Mouse (Mus musculus) forebrain, embryonic 12.5 days (tissue): ENCODE results near the gene Zpr1. TPM values are rescaled to one million over a fixed set of nuclear protein-coding genes. Genes with fewer than 3 reads are reported as not detected.

Source experiments
- ATAC-seq: fragments of 200-750 bp; cut with Nextera tagmentation; 2 replicates; pipeline ENCODE4 v1.8.0; 2017; ENCODE audit warnings: moderate TSS enrichment; ENCODE audit not compliant: low FRiP score
- H3K27ac ChIP-seq: fragments of 300-500 bp; sonication (generic); 2 replicates; pipeline ENCODE4 v1.5.1; 2016; ENCODE audit warnings: mild to moderate bottlenecking
- H3K27me3 ChIP-seq: fragments of 300-500 bp; sonication (generic); 2 replicates; pipeline ENCODE4 v1.6.1; 2016; ENCODE audit warnings: mild to moderate bottlenecking
- H3K36me3 ChIP-seq: fragments of 300-500 bp; sonication (generic); replicated peaks from 2 replicates; pipeline ENCODE4 v1.6.1; 2016; ENCODE audit warnings: mild to moderate bottlenecking
- H3K4me1 ChIP-seq: fragments of 300-500 bp; sonication (generic); 2 replicates; pipeline ENCODE4 v1.6.1; 2016
- H3K4me2 ChIP-seq: fragments of 300-500 bp; sonication (generic); 2 replicates; pipeline ENCODE4 v1.6.1; 2016; ENCODE audit warnings: mild to moderate bottlenecking, moderate library complexity
- H3K4me3 ChIP-seq: fragments of 300-500 bp; sonication (generic); replicated peaks from 2 replicates; pipeline ENCODE4 v1.5.1; 2016; ENCODE audit warnings: mild to moderate bottlenecking
- H3K9ac ChIP-seq: fragments of 300-500 bp; sonication (generic); 2 replicates; pipeline ENCODE4 v1.6.1; 2016; ENCODE audit warnings: mild to moderate bottlenecking
- H3K9me3 ChIP-seq: fragments of 300-500 bp; sonication (generic); 2 replicates; pipeline ENCODE4 v1.6.1; 2016
- WGBS: fragments of 180-500 bp; shearing (Covaris S2); methylation state at CpG from one replicate; pipeline ENCODE4 v1.1.7; 2016; 5-methylcytosine and 5-hydroxymethylcytosine counted together
- polyA plus RNA-seq: library from polyadenylated mRNA; unstranded; fragments of >200 nt; fragmentation: Nextera tagmentation; extraction: Ambion mirVana; gene quantifications from 2 replicates; pipeline ENCODE4 v1.2.1, GENCODE M21; 2016

The Zpr1 gene
- polyA plus RNA-seq, 1 experiment from 2014 or later: 66.2 TPM

DNA sequence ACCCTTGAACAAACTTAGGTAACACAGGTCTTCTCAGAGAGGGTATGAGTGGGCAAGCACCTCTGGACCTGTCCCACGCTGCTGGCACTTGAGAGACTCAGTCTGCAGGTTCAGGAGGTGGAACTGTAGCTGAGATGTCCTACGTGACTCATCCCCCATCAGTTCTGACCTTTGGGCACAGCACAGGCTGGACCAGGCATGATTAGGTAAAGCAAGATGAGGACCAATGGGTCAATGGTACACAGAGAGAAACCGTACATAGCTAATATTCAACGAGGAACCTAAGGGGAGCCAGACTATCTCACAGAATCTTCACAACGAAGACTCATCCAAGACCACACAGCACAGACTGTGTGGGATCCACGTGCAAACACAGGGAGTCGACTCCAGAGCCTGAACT lies 34.0 kb upstream of the Zpr1 start:
- no peaks in the 10 kb centered on the region for H3K9me3 ChIP-seq
- no peaks in the 10 kb centered on the region for H3K27me3 ChIP-seq
- H3K36me3 ChIP-seq: no peaks in the 10 kb centered on the region
- 89% methylated on average over 7 of the region's 7 CpGs for WGBS
- H3K9ac ChIP-seq: no peak overlapping the region
- H3K4me2 ChIP-seq: no peak overlapping the region
- no peaks in the 10 kb centered on the region for H3K4me1 ChIP-seq
- no peak overlapping the region for H3K27ac ChIP-seq
- no peak overlapping the region for H3K4me3 ChIP-seq
- ATAC-seq: no peak

GRCm38 (mm10) chr9:46240526-46241153 lies 32.2 kb upstream of the Zpr1 start, which contains the start of gene Apoa4:
Apoa4 (plus strand) TSS chr9:46240696.
- peaks cover 3% of the 10 kb centered on the region; the same call in 1 of the 2 replicates for H3K27me3 ChIP-seq
- H3K9me3 ChIP-seq: no peaks in the 10 kb centered on the region
- no peak within 1 kb of the TSS for H3K4me2 ChIP-seq
- H3K9ac ChIP-seq: no peak within 1 kb of the TSS
- no peaks in the 10 kb centered on the region for H3K4me1 ChIP-seq
- H3K4me3 ChIP-seq: no peak within 1 kb of the TSS
- H3K36me3 ChIP-seq: no peaks in the 10 kb centered on the region
- 73% methylated on average over 7 of the region's 7 CpGs for WGBS
- no peak within 1 kb of the TSS for H3K27ac ChIP-seq
- ATAC-seq: no peak

DNA sequence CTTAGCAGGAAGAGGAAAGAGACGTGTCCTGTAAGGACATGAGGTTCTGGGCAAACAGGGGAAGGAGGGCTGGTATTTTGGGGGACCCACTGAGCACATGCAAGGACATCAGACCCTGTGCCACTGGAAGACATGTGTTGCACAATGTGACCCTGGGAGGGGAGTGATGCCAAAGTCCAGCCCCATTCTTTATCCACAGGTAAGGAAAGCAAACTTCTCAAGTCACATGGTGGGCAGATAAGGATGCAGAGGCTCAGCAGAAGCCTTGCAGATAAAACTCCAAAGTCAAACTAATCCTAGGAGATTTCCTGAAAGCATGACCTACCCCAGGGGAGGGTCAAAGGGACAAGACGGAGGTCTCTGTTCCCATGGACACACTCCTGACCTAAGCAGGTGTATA lies 31.0 kb upstream of the Zpr1 start:
- no peak overlapping the region for H3K4me2 ChIP-seq
- H3K4me3 ChIP-seq: no peak overlapping the region
- WGBS: 85% methylated on average over 2 of the region's 2 CpGs
- ATAC-seq: no peak
- no peak overlapping the region for H3K9ac ChIP-seq
- no peaks in the 10 kb centered on the region for H3K9me3 ChIP-seq
- peaks cover 3% of the 10 kb centered on the region; the same call in 1 of the 2 replicates for H3K27me3 ChIP-seq
- H3K27ac ChIP-seq: no peak overlapping the region
- no peaks in the 10 kb centered on the region for H3K4me1 ChIP-seq
- H3K36me3 ChIP-seq: no peaks in the 10 kb centered on the region

- Histone ChIP-seq H3K36me3 (no peaks in the 10 kb centered on the region), H3K4me2 (no peak overlapping the region), H3K4me3 (no peak overlapping the region), H3K27ac (no peak overlapping the region), H3K27me3 (peaks cover 3% of the 10 kb centered on the region; the same call in 1 of the 2 replicates), H3K4me1 (no peaks in the 10 kb centered on the region), H3K9ac (no peak overlapping the region), H3K9me3 (no peaks in the 10 kb centered on the region)
- ATAC-seq: no peak
- 65% methylated on average over 4 of the region's 4 CpGs for WGBS
Observed at GRCm38 (mm10) chr9:46243122-46243521, 29.7 kb upstream of the Zpr1 start.

DNA sequence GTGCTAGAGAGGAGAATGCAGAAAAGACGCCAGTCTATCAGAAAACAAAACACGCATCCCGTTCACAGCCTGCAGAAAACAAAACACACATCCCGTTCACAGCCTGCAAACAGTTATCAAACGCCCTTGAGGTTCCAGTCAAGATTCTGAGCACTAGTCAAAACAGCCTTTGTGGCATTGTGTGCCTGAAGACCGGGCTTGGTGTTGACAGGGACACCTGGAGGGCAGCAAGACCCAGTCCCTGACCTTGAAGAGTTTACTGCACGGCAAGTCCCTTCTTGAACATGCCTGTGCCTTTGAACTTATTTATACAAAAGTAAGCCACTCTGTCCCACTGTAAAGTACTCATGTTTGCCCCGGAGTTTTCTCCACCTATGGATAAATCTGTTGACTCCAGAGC lies 29.3 kb upstream of the Zpr1 start:
- no peak overlapping the region for H3K27ac ChIP-seq
- H3K9ac ChIP-seq: no peak overlapping the region
- H3K4me2 ChIP-seq: no peak overlapping the region
- H3K36me3 ChIP-seq: no peaks in the 10 kb centered on the region
- ATAC-seq: no peak
- 45% methylated on average over 8 of the region's 8 CpGs for WGBS
- no peak overlapping the region for H3K4me3 ChIP-seq
- H3K27me3 ChIP-seq: peaks cover 3% of the 10 kb centered on the region; the same call in 1 of the 2 replicates
- H3K4me1 ChIP-seq: no peaks in the 10 kb centered on the region
- no peaks in the 10 kb centered on the region for H3K9me3 ChIP-seq

- 31% methylated on average over 11 of the region's 11 CpGs for WGBS
- Histone ChIP-seq H3K4me2 (no peak overlapping the region), H3K9me3 (no peaks in the 10 kb centered on the region), H3K27me3 (peaks cover 3% of the 10 kb centered on the region; the same call in 1 of the 2 replicates), H3K4me3 (no peak overlapping the region), H3K4me1 (no peaks in the 10 kb centered on the region), H3K36me3 (no peaks in the 10 kb centered on the region), H3K27ac (no peak overlapping the region), H3K9ac (no peak overlapping the region)
- no peak for ATAC-seq
Observed at GRCm38 (mm10) chr9:46246752-46247324, 26.0 kb upstream of the Zpr1 start.

DNA sequence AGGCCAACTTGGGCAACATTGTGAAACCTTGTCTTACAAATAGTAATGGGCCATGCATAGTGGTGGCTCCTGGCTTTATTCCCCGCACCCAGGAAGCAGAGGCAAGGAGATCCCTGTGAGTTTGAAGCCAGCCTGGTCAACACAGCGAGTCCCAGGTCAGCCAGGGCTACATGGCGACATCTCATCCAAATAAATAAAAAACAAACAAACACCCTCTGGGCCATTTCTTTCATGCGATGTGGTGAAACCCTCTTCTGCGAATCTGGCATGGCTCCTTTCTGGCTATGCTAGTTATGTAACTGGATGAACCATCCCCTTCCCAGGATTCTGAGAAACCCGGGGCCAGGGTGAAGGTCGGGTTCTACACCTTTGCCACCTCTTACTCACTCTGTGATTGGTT lies 16.7 kb upstream of the Zpr1 start:
- no peaks in the 10 kb centered on the region for H3K9me3 ChIP-seq
- H3K27me3 ChIP-seq: no peaks in the 10 kb centered on the region
- no peak overlapping the region for H3K4me3 ChIP-seq
- no peak overlapping the region for H3K4me2 ChIP-seq
- no peaks in the 10 kb centered on the region for H3K4me1 ChIP-seq
- WGBS: 91% methylated on average over 7 of the region's 7 CpGs
- no peaks in the 10 kb centered on the region for H3K36me3 ChIP-seq
- no peak overlapping the region for H3K9ac ChIP-seq
- no peak overlapping the region for H3K27ac ChIP-seq
- ATAC-seq: no peak

DNA sequence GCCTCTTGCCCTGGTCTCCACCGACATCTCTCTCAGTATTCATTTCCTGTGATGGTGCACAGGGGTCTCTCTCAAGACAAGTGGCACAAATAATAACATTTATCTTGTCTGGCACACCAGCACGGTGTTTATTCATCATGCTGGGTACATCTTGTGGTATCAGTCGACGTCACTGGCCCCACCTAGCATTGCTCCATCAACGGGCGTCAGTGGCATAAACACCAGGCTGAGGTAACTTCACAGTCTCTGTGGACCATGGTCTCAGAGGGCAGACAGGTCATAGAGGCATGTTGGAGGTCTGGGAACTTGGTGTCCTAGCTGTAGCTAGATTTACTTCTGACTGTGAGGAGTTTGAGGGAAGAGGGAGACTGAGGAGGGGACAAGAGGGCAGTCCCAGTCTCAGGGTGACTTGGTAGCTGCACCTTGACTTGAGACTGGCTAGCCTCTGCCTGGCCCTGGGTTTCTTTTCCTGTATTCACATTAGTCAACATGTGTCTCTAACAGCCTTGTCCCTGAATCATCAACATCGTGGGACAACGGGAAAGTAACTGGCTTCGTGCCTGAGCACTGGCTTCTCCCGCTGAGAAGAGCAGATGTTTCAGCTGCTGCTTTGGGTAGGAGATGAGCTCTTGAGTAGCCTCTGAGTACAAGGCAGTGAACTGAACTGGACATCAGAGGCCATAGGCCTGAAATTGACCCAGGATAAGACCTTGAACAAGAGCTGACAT lies 16.0 kb upstream of the Zpr1 start:
- WGBS: 91% methylated on average over 10 of the region's 10 CpGs
- Histone ChIP-seq H3K4me3 (no peak overlapping the region), H3K27me3 (no peaks in the 10 kb centered on the region), H3K4me2 (no peak overlapping the region), H3K9ac (no peak overlapping the region), H3K36me3 (no peaks in the 10 kb centered on the region), H3K4me1 (no peaks in the 10 kb centered on the region), H3K27ac (no peak overlapping the region), H3K9me3 (no peaks in the 10 kb centered on the region)
- no peak for ATAC-seq

GRCm38 (mm10) chr9:46257546-46257945 lies 15.3 kb upstream of the Zpr1 start:
- ATAC-seq: no peak
- H3K4me2 ChIP-seq: no peak overlapping the region
- no peak overlapping the region for H3K4me3 ChIP-seq
- no peak overlapping the region for H3K27ac ChIP-seq
- H3K4me1 ChIP-seq: no peaks in the 10 kb centered on the region
- H3K27me3 ChIP-seq: no peaks in the 10 kb centered on the region
- H3K9ac ChIP-seq: no peak overlapping the region
- H3K36me3 ChIP-seq: no peaks in the 10 kb centered on the region
- H3K9me3 ChIP-seq: no peaks in the 10 kb centered on the region
- WGBS: 85% methylated on average over 3 of the region's 3 CpGs

DNA sequence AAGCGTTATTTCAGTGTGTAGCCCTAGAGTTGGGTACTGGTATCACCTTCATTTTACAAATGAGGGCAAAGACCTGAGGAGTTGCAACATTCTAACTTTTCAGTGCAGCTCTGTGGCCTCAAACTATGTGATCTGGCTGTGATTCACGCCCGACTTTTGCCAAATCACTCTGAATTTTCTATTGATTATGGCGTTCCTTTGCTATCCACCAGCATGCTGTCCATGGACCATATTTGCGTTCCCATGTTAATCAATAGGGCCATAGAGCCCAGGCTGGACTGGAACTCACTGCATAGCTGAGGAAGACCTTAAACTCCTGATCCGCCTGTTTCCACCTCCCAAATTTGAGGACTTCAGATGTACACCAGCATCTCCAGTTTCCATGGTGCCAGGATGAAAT lies 13.8 kb upstream of the Zpr1 start:
- Histone ChIP-seq H3K27ac (no peak overlapping the region), H3K4me1 (no peaks in the 10 kb centered on the region), H3K9ac (no peak overlapping the region), H3K36me3 (no peaks in the 10 kb centered on the region), H3K4me3 (no peak overlapping the region), H3K4me2 (no peak overlapping the region), H3K27me3 (no peaks in the 10 kb centered on the region), H3K9me3 (no peaks in the 10 kb centered on the region)
- WGBS: 91% methylated on average over 6 of the region's 6 CpGs
- no peak for ATAC-seq

- no peaks in the 10 kb centered on the region for H3K27me3 ChIP-seq
- H3K36me3 ChIP-seq: no peaks in the 10 kb centered on the region
- no peaks in the 10 kb centered on the region for H3K9me3 ChIP-seq
- H3K4me2 ChIP-seq: no peak overlapping the region
- H3K9ac ChIP-seq: no peak overlapping the region
- H3K4me3 ChIP-seq: no peak overlapping the region
- 87% methylated on average over 7 of the region's 7 CpGs for WGBS
- no peaks in the 10 kb centered on the region for H3K4me1 ChIP-seq
- no peak overlapping the region for H3K27ac ChIP-seq
- ATAC-seq: no peak
Observed at GRCm38 (mm10) chr9:46261131-46261530, 11.7 kb upstream of the Zpr1 start.

GRCm38 (mm10) chr9:46268343-46268873 lies 4.5 kb upstream of the Zpr1 start, which contains the start of gene Apoa5:
Apoa5 (plus strand) TSS chr9:46268633.
- no peaks in the 10 kb centered on the region for H3K36me3 ChIP-seq
- H3K27me3 ChIP-seq: peaks cover 26% of the 10 kb centered on the region
- WGBS: 66% methylated on average over 7 of the region's 7 CpGs
- ATAC-seq: no peak
- no peak within 1 kb of the TSS for H3K27ac ChIP-seq
- no peak within 1 kb of the TSS for H3K9ac ChIP-seq
- H3K4me1 ChIP-seq: peaks cover 4% of the 10 kb centered on the region; the same call in 1 of the 2 replicates
- H3K4me3 ChIP-seq: no peak within 1 kb of the TSS
- H3K9me3 ChIP-seq: no peaks in the 10 kb centered on the region
- no peak within 1 kb of the TSS for H3K4me2 ChIP-seq
